Mouse (Mus musculus) adrenal gland, postnatal 25 days (tissue): ENCODE data around the gene Sdk1. TPM values are rescaled to one million over a fixed set of nuclear protein-coding genes. Genes with fewer than 3 reads are reported as not detected.

ENCODE experiments used
- DNase-seq: peaks from one replicate; pipeline ENCODE4 v3.0.0; 2021; ENCODE audit warnings: mixed read lengths
- total RNA-seq: library from RNA; stranded (reverse); gene quantifications from 2 replicates; pipeline ENCODE4 v1.2.3, GENCODE M21; 2021

Sdk1 gene
- total RNA-seq, 1 experiment from 2014 or later = 18.3 TPM

DNA sequence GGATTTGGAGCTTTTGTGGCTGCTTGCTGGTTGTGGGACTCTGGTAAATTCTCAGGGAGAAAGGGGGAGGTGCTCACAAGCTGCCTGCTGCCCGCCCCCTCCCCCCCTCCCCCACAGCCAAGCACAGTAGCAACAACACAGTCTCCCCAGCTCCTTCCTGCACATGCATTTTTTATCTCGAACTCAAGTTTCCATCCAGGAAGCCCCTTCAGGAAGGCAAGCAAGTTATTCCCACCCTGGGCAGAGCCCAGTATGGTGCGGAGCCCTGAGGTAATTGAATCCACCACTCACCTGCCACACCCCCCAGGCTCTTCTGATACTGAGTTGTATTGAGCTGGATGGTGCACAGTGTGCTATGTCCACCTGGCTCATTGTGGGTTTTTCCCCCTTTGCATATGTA, 768.9 kb downstream of the Sdk1 start:
- DNase-seq = no peak

DNA sequence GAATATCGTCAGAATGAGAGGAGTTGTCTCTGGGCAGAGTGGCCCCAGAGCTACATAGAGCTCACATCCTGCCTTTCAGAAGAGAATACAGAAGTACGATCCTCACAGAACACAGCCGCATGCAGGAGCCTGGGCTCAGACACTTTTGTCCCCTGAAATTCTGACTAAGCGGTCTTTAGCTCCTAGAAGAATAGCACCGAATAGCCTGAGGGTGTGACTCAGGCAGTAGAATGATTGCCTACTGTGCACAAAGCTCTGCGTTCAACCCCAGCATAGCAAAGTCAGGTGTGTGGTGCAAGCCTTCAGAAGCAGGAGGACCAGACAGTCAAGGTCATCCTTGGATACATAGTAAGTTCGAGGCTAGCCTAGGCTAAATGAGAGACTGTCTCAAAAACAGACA, 775.7 kb downstream of the Sdk1 start:
- no peak for DNase-seq

DNA sequence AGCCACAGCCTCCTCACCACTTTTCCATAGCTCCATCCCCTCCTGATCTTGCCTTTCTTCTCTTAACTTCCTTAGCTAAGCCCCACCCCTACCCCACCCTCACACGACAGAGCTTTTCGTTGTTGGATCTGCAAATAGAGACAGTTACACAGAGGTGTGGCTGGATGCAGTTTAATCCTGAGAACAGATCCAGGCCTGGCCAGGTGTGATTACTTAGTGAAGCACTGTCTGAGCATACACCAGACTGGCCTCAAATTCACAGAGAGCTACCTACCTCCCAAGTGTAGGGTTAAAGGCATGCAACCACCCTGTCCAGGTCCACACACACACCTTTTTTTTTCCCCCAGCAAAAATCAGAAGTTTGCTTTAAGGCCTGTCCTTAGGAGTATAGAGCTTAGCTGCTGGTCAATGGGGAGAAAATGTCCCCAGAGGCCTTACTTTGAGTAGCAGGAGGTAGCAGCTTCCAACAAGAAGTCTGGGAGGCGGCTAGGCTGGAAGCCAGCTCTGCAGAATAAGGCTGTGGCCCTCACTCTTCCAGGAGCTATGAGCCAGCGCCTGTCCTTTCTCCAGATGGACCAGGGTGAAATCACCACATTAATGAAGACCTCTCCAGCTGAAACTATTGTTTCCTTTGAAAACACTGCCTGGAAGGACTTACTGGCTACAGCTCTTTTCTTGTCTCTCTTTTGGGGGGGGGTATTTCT, 781.7 kb downstream of the Sdk1 start:
- DNase-seq = no peak

GRCm38 (mm10) chr5:142024448-142024847, 783.2 kb downstream of the Sdk1 start:
- DNase-seq = no peak

GRCm38 (mm10) chr5:142036536-142036935, 795.2 kb downstream of the Sdk1 start:
- DNase-seq = no peak

DNA sequence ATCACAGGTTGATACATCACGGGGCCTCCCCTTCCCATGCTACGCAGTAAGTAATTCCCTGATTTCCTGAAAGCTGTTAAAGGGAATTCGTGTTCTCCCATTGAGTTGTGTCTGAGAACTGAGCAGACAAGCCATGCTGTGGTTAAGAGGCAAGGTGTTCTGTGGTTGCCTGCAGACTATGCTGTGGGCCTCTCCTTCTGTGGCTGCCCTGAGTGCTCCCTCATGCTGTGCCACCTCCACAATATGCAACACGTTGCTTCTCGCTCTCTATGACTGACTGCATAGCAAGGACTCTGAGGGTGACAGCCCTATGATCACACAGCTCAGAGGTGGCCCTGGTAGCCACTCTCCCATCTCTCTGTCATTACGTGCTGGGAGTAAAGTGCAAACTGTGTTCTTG, 797.9 kb downstream of the Sdk1 start:
- DNase-seq = no peak

- DNase-seq = no peak
These were observed 798.7 kb downstream of the Sdk1 start for GRCm38 (mm10) chr5:142039891-142040530.

DNA sequence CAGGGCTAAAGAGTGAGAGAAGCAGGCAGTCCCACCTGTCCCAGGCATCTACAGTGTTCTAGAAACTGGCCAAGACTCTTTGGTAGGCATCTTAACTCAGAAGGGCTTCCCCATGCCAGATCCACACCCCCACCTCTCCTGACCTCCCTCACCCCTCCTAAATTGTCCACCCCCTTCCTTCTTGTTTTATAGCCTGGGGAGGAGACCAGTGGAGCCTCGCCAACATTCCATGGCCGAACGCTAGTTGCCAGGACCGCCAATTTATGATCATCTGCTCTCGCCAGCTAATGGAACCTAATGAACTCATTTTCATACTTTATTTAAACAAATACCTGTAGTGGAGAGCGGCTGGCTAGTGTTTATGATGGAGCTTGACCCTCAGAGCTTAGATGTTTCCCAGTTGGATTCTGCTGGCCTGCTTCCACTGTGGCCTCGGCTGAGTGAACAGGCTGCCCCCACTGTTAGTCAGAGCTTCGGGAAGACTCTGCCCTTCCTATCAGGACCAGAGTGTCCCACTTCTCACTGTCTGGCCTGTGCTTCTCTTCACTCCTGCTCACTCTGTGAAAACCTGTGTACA, 800.0 kb downstream of the Sdk1 start:
- DNase-seq = no peak

- no peak for DNase-seq
These were observed 820.5 kb downstream of the Sdk1 start for GRCm38 (mm10) chr5:142061781-142062180.

- no peak for DNase-seq
These were observed 830.0 kb downstream of the Sdk1 start for GRCm38 (mm10) chr5:142071322-142071721.

- no peak for DNase-seq
These were observed 832.6 kb downstream of the Sdk1 start for GRCm38 (mm10) chr5:142073901-142074300.

DNA sequence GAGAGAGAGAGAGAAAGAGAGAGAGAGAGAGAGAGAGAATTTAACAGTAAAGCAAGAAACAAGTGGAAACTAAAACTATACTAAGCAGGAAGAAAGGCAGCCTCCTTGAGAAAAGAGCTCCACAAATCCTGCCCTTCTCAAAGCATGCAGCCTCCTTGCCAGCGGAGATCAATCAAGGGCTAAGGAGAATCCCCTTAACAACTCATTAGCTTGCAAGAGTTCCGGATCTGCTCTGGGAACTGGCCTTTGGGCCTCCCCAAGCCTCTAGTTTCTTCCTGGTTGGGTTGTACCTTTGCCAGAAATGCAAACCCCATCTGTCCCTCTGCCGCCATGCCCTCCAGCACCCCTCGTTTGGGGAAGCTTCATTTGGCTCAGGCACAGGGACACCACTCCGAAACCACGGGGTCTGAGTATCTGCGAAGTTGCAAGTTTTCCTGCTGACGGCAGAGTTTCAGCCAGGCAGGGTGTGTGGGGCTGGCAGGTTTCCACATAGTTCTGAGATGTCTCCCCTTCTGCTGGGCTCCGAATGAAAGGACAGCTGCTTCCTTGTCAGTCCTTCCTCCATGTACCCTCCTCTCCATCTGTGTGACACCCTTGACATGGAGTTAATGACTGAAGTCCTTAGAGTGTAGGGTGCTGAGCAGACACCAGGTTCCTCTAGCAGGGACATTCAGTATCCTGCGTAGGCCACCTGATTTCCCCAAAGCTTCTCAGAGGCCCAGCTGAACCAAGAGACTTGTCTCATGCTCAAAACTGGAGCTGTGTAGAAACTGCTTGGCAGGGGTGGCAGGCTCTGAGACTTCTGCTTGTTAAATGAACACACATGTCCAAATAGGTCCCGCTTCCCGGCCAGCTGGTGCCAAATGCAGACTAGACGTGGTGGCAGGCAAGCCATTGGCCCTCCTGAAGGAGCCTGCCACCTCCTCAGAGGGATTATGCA, 833.5 kb downstream of the Sdk1 start:
- no peak for DNase-seq

DNA sequence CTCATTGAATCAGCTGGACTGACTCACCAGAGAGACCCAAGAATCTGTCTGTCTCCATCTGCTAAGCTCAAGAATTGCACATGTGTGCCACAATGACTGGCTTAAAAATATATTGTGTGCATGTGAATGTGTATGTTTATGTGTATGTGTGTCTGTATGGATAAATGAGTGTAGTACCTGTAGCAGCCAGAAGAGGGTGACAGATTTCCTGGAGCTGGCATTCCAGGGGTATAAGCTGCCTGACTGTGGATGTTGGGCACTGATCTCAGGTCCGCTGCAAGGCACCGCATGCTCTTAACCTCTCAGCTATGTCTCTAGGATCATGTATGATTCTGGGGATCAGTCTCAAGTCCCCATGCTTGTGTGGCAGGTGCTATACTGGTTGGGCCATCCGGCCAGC, 839.4 kb downstream of the Sdk1 start:
- DNase-seq = no peak

DNA sequence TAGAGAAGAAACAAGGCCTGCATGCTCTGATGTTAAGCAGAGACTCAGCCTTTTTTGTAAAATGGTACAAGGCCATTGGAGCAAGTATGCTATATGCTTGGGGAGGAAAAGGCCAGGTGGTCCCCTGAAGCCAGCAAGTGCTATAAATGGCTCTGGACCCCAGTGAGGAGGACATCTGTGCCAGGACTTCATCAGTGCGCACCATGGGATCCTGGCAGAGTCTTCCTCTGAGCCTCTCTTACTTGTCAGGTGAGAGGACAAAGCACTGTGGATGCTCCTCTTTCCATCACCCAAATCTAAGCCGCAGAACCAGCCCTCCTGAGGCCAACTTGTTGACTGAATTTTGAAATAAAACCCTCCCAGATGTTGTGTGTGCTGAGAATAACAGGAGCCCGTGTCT, 839.8 kb downstream of the Sdk1 start:
- no peak for DNase-seq

- DNase-seq = no peak
These were observed 855.1 kb downstream of the Sdk1 start for GRCm38 (mm10) chr5:142096377-142096841.

DNA sequence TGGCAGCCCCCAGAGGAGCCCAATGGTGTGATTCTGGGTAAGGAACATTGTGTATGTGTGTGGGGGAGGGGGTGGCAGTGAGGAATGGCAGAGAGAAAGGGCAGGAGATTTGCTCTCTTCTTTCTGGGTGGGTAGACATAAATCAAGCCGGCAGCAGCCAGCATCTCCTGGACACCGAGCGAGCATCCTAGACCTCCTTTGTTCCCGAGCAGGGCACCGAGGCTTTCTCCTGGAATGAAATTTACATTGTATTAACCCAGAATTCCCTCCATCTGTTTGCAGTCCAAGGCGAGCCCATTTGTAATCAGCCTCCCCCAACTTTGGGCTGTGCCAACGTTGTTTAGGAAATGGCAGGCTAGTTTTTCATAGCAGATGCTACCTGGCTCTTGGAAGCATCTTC, 858.9 kb downstream of the Sdk1 start:
- DNase-seq = no peak

GRCm38 (mm10) chr5:142107434-142107833, 866.1 kb downstream of the Sdk1 start:
- no peak for DNase-seq

DNA sequence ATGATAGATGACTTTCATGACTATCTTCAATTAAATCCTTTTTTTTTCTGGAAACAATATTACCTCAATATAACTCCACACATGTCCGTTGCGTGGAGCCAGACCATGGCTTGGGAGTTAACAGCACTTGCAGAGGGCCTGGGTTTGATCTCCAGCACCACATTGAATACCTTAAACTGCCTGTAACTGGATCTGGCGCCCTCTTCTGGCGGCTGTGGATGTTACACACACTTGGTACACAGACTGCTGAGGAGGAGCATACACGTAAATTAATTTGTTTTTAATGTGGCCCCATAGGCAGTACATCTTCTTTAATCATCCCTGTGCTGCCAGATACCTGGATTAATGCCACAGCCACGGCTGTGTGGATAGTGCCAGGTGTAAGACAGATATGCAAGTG, 870.7 kb downstream of the Sdk1 start:
- DNase-seq = no peak

DNA sequence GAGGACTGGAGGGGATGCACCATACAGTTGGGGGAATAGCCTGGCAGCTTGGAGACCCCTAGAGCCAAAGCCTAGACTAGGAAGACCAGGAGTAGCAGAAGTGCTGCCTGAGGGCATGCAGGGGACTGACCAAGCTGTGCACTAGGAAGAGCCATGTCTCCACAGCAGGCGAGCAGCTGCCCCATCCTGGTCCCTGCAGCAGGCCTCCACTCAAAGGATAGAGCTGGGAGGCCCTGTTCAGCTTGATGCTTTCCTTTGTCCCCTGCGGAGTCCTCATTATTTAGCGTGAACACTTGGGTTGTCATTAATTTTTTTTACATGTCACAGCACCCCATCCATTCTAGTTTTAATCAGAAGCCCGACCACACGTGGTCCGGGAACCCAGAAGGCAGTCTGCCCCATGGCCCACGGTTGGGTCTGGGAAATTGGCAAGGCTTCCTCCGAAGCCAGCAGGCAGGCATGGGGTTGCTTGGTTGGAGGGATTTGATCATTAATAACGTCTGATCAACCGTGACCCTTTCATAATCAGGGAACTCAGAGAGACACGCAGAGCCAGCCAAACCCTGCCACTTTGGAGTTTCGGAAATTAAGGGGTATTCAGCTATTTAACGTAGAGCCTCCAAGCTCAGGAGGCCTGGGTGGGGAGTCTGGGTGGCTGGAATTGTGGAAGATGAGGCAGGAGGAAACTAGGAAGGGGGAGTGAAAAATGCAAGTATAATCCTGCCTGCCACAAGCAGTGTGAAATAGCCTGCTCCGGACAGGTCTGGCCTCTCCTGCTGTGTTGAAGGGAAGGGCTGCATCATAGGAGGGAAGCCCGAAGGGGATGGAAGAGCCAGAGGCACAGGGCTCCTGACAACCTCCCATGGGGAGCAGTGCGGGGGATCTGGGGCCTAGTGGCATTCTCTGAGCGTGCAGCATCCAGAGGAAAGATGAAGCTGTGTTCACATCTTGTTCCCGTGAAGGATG, 872.2 kb downstream of the Sdk1 start:
- no peak for DNase-seq

DNA sequence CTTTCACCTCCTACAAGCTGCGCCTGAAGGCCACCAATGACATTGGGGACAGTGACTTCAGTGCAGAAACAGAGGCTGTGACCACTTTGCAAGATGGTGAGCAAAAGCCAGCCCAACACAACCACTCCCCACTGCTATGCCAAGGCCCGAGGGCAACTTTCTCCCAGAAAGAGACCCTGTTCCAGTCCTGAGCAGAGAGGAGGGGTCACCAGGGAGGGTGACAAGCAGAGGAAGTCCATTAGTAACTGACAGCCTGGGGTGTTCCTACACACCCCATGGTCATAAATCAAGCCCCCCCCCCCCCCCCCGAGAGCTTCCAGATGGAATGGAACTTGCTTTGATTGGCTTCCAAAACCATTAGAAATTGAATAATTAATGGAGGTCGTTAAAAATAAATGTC, 886.5 kb downstream of the Sdk1 start:
- no peak for DNase-seq

GRCm38 (mm10) chr5:142128181-142128611, 886.9 kb downstream of the Sdk1 start:
- DNase-seq = no peak
